Mouse (Mus musculus): ENCODE measurements around the gene St6galnac3. TPM values are rescaled to one million over a fixed set of nuclear protein-coding genes. Genes with fewer than 3 reads are reported as not detected.

St6galnac3 gene
- total RNA-seq, 1 experiment from 2014 or later: 10.9 TPM

Small RNA genes within 50 kb of the gene (microRNA-seq; reads per million reads assigned to microRNA genes)
- 0 reads per million in 2 experiments for gene Gm27405

Other genes with a start within 250 kb of the St6galnac3 start
- not detected in 2 replicates for gene Asb17, start 119.0 kb upstream of the St6galnac3 start, total RNA-seq (2021)
- 0.22 and 0.23 TPM in 2 replicates for gene Msh4, start 181.0 kb upstream of the St6galnac3 start, total RNA-seq (2021)
- 99.2 and 102 TPM in 2 replicates for gene Rabggtb, start 187.8 kb upstream of the St6galnac3 start, total RNA-seq (2021)
- 1,143 and 1,198 TPM in 2 replicates for gene Acadm, start 219.5 kb upstream of the St6galnac3 start, total RNA-seq (2021)
- gene Slc44a5, start 248.3 kb upstream of the St6galnac3 start, total RNA-seq (2021): 0.19 and 0.22 TPM in 2 replicates

Measured in adrenal gland, postnatal 14 days (tissue).